Mouse (Mus musculus) heart, embryonic 14.5 days (tissue): ENCODE data around the gene Trim43a. TPM values are rescaled to one million over a fixed set of nuclear protein-coding genes. Genes with fewer than 3 reads are reported as not detected.
"Not testable (repeated sequence)": the region's sequence is repeated elsewhere in the genome, so short reads cannot be mapped to it uniquely, and the experiment has no call there.

Experiments
- ATAC-seq: fragments of 200-750 bp; cut with Nextera tagmentation; 2 replicates; pipeline ENCODE4 v1.8.0; 2017; ENCODE audit warnings: low read depth, moderate TSS enrichment; ENCODE audit not compliant: insufficient number of reproducible peaks, insufficient read depth, low FRiP score
- H3K27ac ChIP-seq, 2 experiments: fragments of 200-500 bp in 1 of 2; fragments of 300-500 bp in 1 of 2; sonication (generic) in 1 of 2; replicated peaks in 1 of 2; 2 replicates each; pipeline ENCODE4 v1.5.1; 2012 to 2014; ENCODE audit warnings: low read depth in 2 of 2, low read length in 2 of 2, control low read depth in 1 of 2, mild to moderate bottlenecking in 1 of 2, mixed read lengths in 1 of 2; ENCODE audit not compliant: control insufficient read depth in 1 of 2, insufficient read depth in 1 of 2
- H3K27me3 ChIP-seq: fragments of 300-500 bp; sonication (generic); 2 replicates; pipeline ENCODE4 v1.6.1; 2014; ENCODE audit warnings: mild to moderate bottlenecking, low read length, control low read depth; ENCODE audit not compliant: control insufficient read depth, insufficient read depth
- H3K36me3 ChIP-seq: fragments of 300-500 bp; sonication (generic); 2 replicates; pipeline ENCODE4 v1.6.1; 2014; ENCODE audit warnings: mild to moderate bottlenecking, control low read depth, low read length, mixed read lengths; ENCODE audit not compliant: control insufficient read depth, insufficient read depth
- H3K4me1 ChIP-seq, 2 experiments: fragments of 200-500 bp in 1 of 2; fragments of 300-500 bp in 1 of 2; sonication (generic) in 1 of 2; 2 replicates each; pipeline ENCODE4 v1.6.1; 2012 to 2014; ENCODE audit warnings: low read length in 2 of 2, control low read depth in 1 of 2, mixed read lengths in 1 of 2; ENCODE audit not compliant: control insufficient read depth in 2 of 2, insufficient read depth in 2 of 2
- H3K4me2 ChIP-seq: fragments of 300-500 bp; sonication (generic); 2 replicates; pipeline ENCODE4 v1.6.1; 2014; ENCODE audit warnings: mild to moderate bottlenecking, low read length
- H3K4me3 ChIP-seq, 2 experiments: fragments of 200-500 bp in 1 of 2; fragments of 300-500 bp in 1 of 2; sonication (generic) in 1 of 2; 2 replicates each; pipeline ENCODE4 v1.5.1; 2012 to 2014; ENCODE audit warnings: low read length in 2 of 2, mild to moderate bottlenecking in 2 of 2, control low read depth in 1 of 2, low read depth in 1 of 2, moderate library complexity in 1 of 2; ENCODE audit not compliant: control insufficient read depth in 1 of 2, insufficient read depth in 1 of 2
- H3K9ac ChIP-seq: fragments of 300-500 bp; sonication (generic); 2 replicates; pipeline ENCODE4 v1.6.1; 2014; ENCODE audit warnings: mild to moderate bottlenecking, low read length
- H3K9me3 ChIP-seq: fragments of 300-500 bp; sonication (generic); 2 replicates; pipeline ENCODE4 v1.6.1; 2016; ENCODE audit warnings: low read length, control low read depth; ENCODE audit not compliant: control insufficient read depth
- WGBS: fragments of 180-500 bp; shearing (Covaris S2); extraction: QIAGEN DNeasy Blood & Tissue Kit; methylation state at CpG from one replicate; pipeline ENCODE4 v1.1.7; 2014; 5-methylcytosine and 5-hydroxymethylcytosine counted together
- polyA plus RNA-seq: library from polyadenylated mRNA; unstranded; fragments of >200 nt; fragmentation: Nextera tagmentation; extraction: Ambion mirVana; gene quantifications from 2 replicates; pipeline ENCODE4 v1.2.1, GENCODE M21; 2014

Gene Trim43a
- 0.09 and 0.22 TPM in 2 replicates for polyA plus RNA-seq

DNA sequence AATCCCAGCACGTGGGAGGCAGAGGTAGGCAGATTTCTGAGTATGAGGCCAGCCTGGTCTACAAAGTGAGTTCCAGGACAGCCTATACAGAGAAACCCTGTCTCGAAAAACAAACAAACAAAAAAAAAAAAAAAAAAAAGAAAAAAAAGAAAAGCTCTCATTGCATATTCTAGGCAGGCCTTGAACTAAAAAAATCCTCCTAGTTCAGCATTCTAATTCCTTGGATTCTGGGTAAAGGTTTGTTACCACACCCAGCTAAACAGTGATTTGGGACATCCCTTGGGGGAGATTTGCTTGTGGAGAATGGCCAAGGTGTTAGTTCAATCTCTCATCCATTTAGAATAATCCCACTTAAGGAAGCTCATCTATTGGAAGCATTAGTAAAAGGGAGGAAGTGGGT lies at the start of gene Trim43a:
Gene Trim43a (plus strand): TSS at position 301 of the 400 bp plus-strand sequence.
- not testable (repeated sequence) for H3K36me3 ChIP-seq, H3K9ac ChIP-seq, H3K9me3 ChIP-seq, H3K4me1 ChIP-seq, H3K4me2 ChIP-seq, ATAC-seq, H3K27ac ChIP-seq, H3K27me3 ChIP-seq, H3K4me3 ChIP-seq
- WGBS: 64% methylated on average over 2 of the region's 2 CpGs

DNA sequence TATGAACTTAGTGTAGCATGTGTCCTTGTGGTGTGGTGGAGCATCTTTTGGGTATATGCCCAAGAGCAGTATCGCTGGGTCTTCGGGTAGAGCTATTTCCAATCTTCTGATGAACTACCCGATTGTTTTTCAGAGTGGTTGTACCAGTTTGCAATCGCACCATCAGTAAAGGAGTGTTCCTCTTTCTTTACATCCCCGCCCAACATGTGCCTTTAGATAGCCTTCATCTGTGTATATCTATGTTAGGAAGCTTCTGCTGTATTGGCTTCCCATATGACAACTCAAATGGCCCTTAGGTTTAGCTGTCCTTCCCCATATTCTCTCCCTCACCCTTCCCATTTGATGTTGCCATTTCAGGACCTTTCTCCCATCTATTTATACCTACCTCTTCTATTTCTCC lies 46.6 kb upstream of the Trim43a start:
- H3K36me3 ChIP-seq: no peaks in the 10 kb centered on the region
- H3K4me1 ChIP-seq: no peaks in the 10 kb centered on the region
- ATAC-seq: no peak
- WGBS: 81% methylated on average over 5 of the region's 5 CpGs
- H3K4me3 ChIP-seq: no peak overlapping the region
- no peaks in the 10 kb centered on the region for H3K9me3 ChIP-seq
- H3K4me2 ChIP-seq: no peak overlapping the region
- H3K27me3 ChIP-seq: no peaks in the 10 kb centered on the region
- H3K9ac ChIP-seq: no peak overlapping the region
- no peak overlapping the region for H3K27ac ChIP-seq

DNA sequence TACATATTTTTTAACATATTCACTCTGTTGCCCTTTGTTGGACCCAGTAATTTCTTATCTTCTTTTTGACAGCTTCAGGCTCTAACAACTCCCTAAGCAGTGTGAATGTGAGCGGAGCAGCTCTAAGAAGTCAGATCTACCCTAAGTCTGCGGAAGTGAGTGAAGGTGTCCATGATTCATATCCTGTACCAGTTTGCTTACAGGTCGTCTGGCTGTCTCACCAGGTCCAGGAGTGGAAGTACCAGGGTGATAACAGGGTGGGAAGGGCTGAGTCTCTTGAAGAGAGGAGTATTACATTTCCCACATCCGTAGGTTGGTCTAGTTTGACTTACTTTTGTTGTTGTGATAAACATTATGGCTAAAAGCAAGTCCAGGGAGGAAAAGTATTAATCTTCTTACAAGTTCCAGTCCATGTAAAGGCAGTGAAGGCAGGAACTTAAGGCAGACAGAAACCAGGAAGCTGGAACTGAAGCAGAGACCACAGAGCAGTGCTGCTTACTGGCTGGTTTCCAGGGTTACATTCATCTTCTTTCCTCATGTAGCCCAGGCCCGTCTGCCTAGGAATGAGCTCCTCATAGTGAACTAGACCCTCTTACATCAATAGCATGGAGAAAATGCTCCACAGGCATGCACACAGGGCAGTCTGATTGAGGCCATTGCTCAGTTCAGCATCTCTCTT lies 41.0 kb upstream of the Trim43a start:
- Histone ChIP-seq H3K9me3 (no peaks in the 10 kb centered on the region), H3K27me3 (no peaks in the 10 kb centered on the region), H3K27ac (no peak overlapping the region), H3K9ac (no peak overlapping the region), H3K36me3 (no peaks in the 10 kb centered on the region), H3K4me2 (no peak overlapping the region), H3K4me3 (no peak overlapping the region), H3K4me1 (0 out of 4 replicates have a peak, but pooled peaks cover 0 to 2% of the 10 kb centered on the region in 2 experiments)
- ATAC-seq: no peak
- 42% methylated on average over 5 of the region's 5 CpGs for WGBS

DNA sequence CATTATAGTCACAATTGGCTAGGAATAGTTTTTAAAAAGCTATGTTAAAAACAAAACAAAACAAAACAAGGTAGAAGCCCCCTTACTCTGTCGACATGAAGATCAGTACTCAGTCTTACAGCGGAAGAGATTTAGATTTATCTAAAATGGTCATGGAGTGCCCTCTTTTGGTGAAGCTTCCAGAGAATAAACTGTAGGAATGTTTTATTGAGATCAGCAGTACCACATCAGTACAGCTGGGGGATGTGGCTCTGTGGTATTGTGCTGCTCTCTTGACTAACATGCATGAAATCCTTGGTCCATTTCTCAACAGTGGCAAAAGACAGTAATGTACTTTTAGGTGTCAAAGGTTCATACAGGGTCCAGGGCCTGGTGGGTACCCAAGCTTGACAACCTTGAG lies 37.9 kb upstream of the Trim43a start:
- no peaks in the 10 kb centered on the region for H3K9me3 ChIP-seq
- H3K4me2 ChIP-seq: no peak overlapping the region
- H3K9ac ChIP-seq: no peak overlapping the region
- H3K27ac ChIP-seq: no peak overlapping the region
- H3K27me3 ChIP-seq: no peaks in the 10 kb centered on the region
- H3K4me1 ChIP-seq: 0 out of 4 replicates have a peak, but pooled peaks cover 0 to 2% of the 10 kb centered on the region in 2 experiments
- ATAC-seq: no peak
- no peak overlapping the region for H3K4me3 ChIP-seq
- H3K36me3 ChIP-seq: no peaks in the 10 kb centered on the region
- 24% methylated on average over 2 of the region's 2 CpGs for WGBS

DNA sequence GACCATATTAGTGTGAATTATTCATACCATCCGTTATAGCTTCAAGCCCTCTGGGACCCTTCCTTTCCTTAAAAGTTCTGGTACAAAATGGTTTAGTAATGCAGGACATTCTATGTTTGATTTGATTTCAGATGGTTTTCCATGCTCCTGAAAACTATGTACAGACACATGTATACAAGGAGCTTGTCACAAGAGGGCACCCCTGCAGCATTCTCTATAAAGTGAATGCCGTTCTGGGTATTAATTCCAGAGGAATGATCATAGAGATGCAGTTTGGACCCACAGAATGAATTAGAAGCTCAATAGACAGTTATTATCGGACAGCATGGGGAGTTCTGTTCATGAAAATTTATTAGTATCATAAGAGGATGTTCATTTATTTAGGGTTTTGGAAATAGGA lies 35.2 kb upstream of the Trim43a start:
- peaks cover 2 to 12% of the 10 kb centered on the region in 2 experiments; a peak in 3 of 4 replicates for H3K4me1 ChIP-seq
- H3K4me2 ChIP-seq: no peak overlapping the region
- ATAC-seq: no peak
- no peaks in the 10 kb centered on the region for H3K9me3 ChIP-seq
- WGBS: 30% methylated on average over 3 of the region's 3 CpGs
- H3K27me3 ChIP-seq: no peaks in the 10 kb centered on the region
- H3K27ac ChIP-seq: no peak overlapping the region
- no peak overlapping the region for H3K4me3 ChIP-seq
- no peaks in the 10 kb centered on the region for H3K36me3 ChIP-seq
- H3K9ac ChIP-seq: no peak overlapping the region

DNA sequence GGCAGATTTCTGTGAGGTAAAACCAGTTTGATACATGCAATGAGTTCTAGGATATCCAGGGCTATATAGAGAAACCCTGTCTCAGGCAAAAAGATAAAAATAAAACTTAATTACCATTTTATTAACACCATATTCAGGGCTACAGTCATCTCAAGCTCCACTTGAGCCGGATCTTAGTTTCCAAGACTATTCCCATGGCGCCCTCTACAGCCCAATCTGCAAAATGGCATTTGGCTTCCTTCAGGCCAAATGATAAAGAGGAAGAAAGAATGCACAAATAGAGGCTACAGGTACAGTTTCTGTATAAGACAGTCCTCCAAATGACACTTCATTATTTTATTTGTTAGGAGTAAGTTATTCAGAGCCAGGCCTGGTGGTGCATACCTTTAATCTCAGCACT lies 34.5 kb upstream of the Trim43a start:
- Histone ChIP-seq H3K27me3 (no peaks in the 10 kb centered on the region), H3K4me2 (no peak overlapping the region), H3K36me3 (no peaks in the 10 kb centered on the region), H3K9me3 (no peaks in the 10 kb centered on the region), H3K4me1 (peaks cover 2 to 12% of the 10 kb centered on the region in 2 experiments; a peak in 3 of 4 replicates), H3K4me3 (no peak overlapping the region), H3K27ac (no peak overlapping the region), H3K9ac (no peak overlapping the region)
- WGBS: 4% methylated on average over 2 of the region's 2 CpGs
- ATAC-seq: no peak

DNA sequence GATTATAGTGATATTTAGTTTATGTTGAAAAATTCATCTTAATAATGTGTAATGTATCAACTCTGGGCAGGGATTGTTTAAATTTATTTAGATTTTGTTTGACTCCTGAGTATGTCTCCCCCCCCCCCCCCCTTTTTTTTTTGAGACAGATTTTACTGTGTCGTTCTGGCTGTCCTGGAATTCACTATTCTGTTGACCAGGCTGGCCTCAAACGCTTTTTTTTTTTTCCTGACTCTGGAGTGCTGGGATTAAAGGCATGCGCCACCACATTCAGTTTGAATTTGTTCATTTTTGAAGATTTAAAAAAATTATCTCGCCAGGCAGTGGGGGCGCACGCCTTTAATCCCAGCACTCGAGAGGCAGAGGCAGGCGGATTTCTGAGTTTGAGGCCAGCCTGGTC lies 34.0 kb upstream of the Trim43a start:
- Histone ChIP-seq H3K27me3 (no peaks in the 10 kb centered on the region), H3K4me1 (peaks cover 2 to 12% of the 10 kb centered on the region in 2 experiments; a peak in 3 of 4 replicates), H3K4me3 (no peak overlapping the region), H3K9me3 (no peaks in the 10 kb centered on the region), H3K4me2 (no peak overlapping the region), H3K36me3 (no peaks in the 10 kb centered on the region), H3K9ac (no peak overlapping the region), H3K27ac (no peak overlapping the region)
- no peak for ATAC-seq
- WGBS: 61% methylated on average over 8 of the region's 8 CpGs

DNA sequence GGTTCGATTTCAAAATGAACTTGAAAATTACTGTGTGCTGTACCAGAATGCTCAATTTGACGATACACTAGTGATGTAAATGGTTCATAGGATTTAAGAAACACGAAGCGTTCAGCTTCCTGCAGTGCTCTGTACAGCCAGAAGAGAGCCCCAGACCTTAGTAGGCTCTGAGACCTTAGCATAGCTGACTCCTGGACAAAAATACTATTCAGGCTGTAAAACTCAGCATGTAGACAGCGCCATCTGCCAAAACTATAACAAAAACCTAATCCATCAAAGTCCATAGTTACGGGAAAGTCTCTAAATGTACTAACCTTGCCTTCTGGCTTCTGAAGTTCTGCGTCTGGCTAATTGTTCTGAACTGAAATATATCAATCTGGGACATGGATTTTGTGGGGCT lies 33.4 kb upstream of the Trim43a start:
- Histone ChIP-seq H3K4me3 (peak overlapping the region in 1 of 2 experiments; percentile 91; a peak in 3 of 4 replicates), H3K4me2 (peak overlapping the region; percentile 94), H3K27ac (peak overlapping the region in 1 of 2 experiments; percentile 56; a peak in 1 of 4 replicates), H3K9me3 (no peaks in the 10 kb centered on the region), H3K9ac (peak overlapping the region; percentile 70), H3K36me3 (no peaks in the 10 kb centered on the region), H3K27me3 (no peaks in the 10 kb centered on the region), H3K4me1 (peaks cover 2 to 12% of the 10 kb centered on the region in 2 experiments; a peak in 3 of 4 replicates)
- 32% methylated on average over 7 of the region's 7 CpGs for WGBS
- ATAC-seq: peak; percentile 54
